Mouse (Mus musculus) embryo, embryonic 11 days (tissue): ENCODE data around the gene Glmp.
"Not testable (repeated sequence)": the region's sequence is repeated elsewhere in the genome, so short reads cannot be mapped to it uniquely, and the experiment has no call there.

Experiments
- DNase-seq: peaks from one replicate; pipeline ENCODE4 v3.0.0-alpha.2; 2015

Gene Glmp

GRCm38 (mm10) chr3:88378599-88378998 lies 53.8 kb downstream of the Glmp start, which contains the start of gene Bglap2:
Gene Bglap2, minus strand, starts transcription at chr3:88378699.
- not testable (repeated sequence) for DNase-seq
